Mouse (Mus musculus): Measurements from ENCODE around the gene Cmtm6.

Cmtm6 gene

DNA sequence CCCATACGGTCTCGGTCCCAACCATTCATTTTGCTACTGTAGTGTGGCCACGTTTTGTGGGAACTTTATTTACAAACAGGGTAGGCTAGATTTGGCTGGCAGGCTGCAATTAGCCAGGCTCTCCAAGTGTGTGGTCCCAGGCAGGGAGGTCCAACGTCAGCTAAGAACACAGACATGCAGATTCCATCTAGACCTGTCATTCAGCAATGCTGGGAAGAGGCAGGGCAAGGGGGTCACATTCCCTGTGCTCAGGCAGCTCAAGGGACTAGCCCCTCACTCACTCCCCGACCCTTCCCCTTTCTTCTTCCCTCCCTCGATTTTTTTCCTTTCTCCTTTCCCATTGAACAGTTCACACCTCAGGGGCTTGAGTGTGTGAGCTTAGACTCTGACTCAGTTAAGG lies 67.9 kb downstream of the Cmtm6 start:
- no peak for TF ChIP-seq GATA4 (IDR thresholded peaks at IDR 0.05; ENCODE audit: insufficient replicate concordance, low read length)
